In the genomic region with DNA sequence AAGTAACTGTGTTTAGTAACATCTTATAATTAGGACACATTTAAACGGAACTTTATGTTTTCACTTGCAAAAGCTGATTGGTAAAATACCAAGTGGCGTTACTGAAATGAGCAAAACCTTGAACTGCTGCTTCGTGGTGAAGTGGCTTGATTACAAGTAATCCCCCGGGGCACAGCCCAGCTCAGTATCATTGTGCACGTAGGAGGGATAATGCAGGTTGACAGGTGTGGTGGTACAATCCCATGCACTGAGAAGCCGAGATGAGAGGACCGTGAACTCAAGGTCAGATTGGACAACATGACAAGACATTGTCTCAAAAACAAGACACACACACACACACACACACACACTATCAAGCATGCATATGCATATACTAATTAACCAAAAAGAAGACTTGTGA, we compare ENCODE assay signal across 14 mouse cellular contexts.
"Had no signal": no experiment of that assay in that cellular context is flagged by ENCODE, and none has a peak within 500 bp of the region (broad histone marks: within the 10 kb centered on the region; RNA-seq: fewer than 3 reads in every experiment).

No protein-coding gene starts in this region.

- H3K4me2 ChIP-seq: lung, embryonic 14.5 days; midbrain, embryonic 12.5 days; midbrain, embryonic 15.5 days; neural tube, embryonic 12.5 days; stomach, embryonic 15.5 days had no signal

- H3K36me3 ChIP-seq: midbrain, embryonic 15.5 days; stomach, embryonic 15.5 days had no signal

- H3K27ac ChIP-seq: midbrain, embryonic 10.5 days; midbrain, embryonic 12.5 days; midbrain, embryonic 15.5 days; neural tube, embryonic 12.5 days; stomach, embryonic 15.5 days; stomach, postnatal 0 days had no signal

- H3K27me3 ChIP-seq: midbrain, embryonic 12.5 days; midbrain, embryonic 15.5 days; neural tube, embryonic 12.5 days; stomach, embryonic 15.5 days had no signal

- ATAC-seq: midbrain, embryonic 15.5 days had no signal

- H3K9ac ChIP-seq: lung, embryonic 14.5 days; midbrain, embryonic 12.5 days; midbrain, embryonic 15.5 days; neural tube, embryonic 12.5 days; stomach, embryonic 15.5 days had no signal

- H3K4me1 ChIP-seq: midbrain, embryonic 15.5 days; neural tube, embryonic 12.5 days; stomach, embryonic 15.5 days had no signal

- DNase-seq: lung, adult 18-20 months; lung, embryonic 14.5 days; lung, postnatal 10 days; lung, postnatal 4 days; right cerebral cortex, postnatal 14 days; thymus, adult 2 months; thymus, postnatal 25 days; thymus, postnatal 4 days had no signal

- H3K4me3 ChIP-seq: midbrain, embryonic 10.5 days; midbrain, embryonic 12.5 days; midbrain, embryonic 15.5 days; neural tube, embryonic 12.5 days; stomach, embryonic 15.5 days had no signal

- H3K9me3 ChIP-seq: midbrain, embryonic 12.5 days; stomach, embryonic 15.5 days had no signal
